Mouse (Mus musculus) cortical plate, adult 2 months (tissue): ENCODE measurements around the gene Bcl2l12.

ENCODE experiments used
- CTCF ChIP-seq: fragments of 200-500 bp; IDR thresholded peaks from 2 replicates; pipeline ENCODE4 v1.5.1; 2011; ENCODE audit warnings: mild to moderate bottlenecking, control low read depth, low read length; ENCODE audit not compliant: insufficient read depth; ENCODE audit errors: extremely low read depth
- POLR2A ChIP-seq: fragments of 200-500 bp; IDR thresholded peaks from 2 replicates; pipeline ENCODE4 v1.6.1; 2011; ENCODE audit warnings: mild to moderate bottlenecking, low read length, control low read depth; ENCODE audit not compliant: insufficient read depth; ENCODE audit errors: extremely low read depth

GRCm38 (mm10) chr7:44964990-44965389, 33.5 kb downstream of the Bcl2l12 start:
- TF ChIP-seq CTCF (no peak), POLR2A (no peak)
